Mouse (Mus musculus) lung, adult 2 months (tissue): Measurements from ENCODE around the gene Ppm1h.

ENCODE experiments used
- CTCF ChIP-seq: fragments of 200-500 bp; IDR thresholded peaks from 2 replicates; pipeline ENCODE4 v1.5.1; 2011; ENCODE audit warnings: mild to moderate bottlenecking, low read length, control low read depth; ENCODE audit not compliant: insufficient read depth
- POLR2A ChIP-seq: fragments of 200-500 bp; IDR thresholded peaks from 2 replicates; pipeline ENCODE4 v1.6.1; 2011; ENCODE audit warnings: low read depth, mild to moderate bottlenecking, control low read depth, low read length, borderline replicate concordance; ENCODE audit errors: extremely low read depth

- TF ChIP-seq CTCF (no peak), POLR2A (no peak)
Observed at GRCm38 (mm10) chr10:122980123-122980522, 301.6 kb downstream of the Ppm1h start.
